Mouse (Mus musculus): ENCODE data around the gene Zfp689. TPM values are rescaled to one million over a fixed set of nuclear protein-coding genes. Genes with fewer than 3 reads are reported as not detected.
"Not testable (repeated sequence)": the region's sequence is repeated elsewhere in the genome, so short reads cannot be mapped to it uniquely, and the experiment has no call there.

The Zfp689 gene
- total and polyA plus RNA-seq, 2 experiments from 2014 or later, result 7.7 to 8.0 TPM

DNA sequence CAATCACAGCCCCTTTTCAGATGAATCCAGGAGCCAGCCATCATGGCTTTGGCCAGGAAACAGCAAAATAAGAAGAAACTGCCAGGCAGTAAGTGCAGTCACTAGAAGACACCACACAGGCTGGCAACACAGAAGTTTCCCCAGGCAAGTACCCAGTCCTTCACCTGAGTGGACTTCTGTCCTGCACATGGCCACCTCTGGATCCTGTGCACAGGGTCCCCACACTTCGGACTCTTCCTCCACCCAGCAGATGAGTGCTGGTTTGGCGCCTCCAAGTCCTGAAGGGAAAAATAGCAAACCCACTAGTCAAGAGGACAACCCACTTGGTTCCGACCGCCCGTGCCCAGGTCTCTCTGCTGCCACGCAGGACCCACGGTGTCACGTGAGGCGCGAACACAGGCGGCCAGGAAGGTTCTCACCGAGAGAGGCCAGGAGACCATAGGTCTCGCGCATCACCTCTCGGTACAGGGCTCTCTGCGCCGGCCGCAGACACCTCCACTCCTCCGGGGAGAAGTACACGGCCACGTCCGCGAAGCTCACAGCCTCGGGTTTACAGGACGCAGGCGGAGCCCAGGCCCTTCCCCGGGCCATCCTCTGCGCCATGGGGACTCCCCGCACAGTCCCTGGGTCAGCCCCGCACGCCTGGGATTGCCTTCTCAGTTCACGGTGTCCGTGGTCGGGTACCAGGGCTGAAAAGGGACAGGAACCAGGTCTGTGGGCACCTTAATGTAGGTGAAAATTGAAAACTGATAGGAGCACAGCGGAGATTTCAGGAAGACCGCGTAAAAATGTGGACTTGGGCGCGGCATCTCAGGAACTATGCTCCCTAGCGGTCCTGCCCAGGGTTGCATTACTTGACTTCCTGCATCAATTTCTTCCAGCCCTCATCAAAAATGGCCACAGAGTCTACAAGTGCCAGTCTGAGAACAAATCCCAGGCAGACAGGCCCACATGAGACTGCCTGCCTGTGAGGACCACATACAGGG is 42.7 kb downstream of the Zfp689 start, which contains the start of gene Zfp764:
Zfp764 (minus strand) TSS at position 821 of the 986 bp plus-strand sequence.
- Histone ChIP-seq H3K4me3 (ENCODE audit: low read depth, low read length) (peak within 1 kb of the TSS; percentile 50), H3K9ac (replicated peaks; ENCODE audit: low read length, poor library complexity, severe bottlenecking) (peak within 1 kb of the TSS; percentile 68), H3K27ac (ENCODE audit: low read depth, low read length) (peak within 1 kb of the TSS; percentile 48), H3K4me2 (ENCODE audit: low read depth, low read length, poor library complexity, severe bottlenecking) (peak within 1 kb of the TSS; percentile 78)
- not testable (repeated sequence) for H3K4me1 ChIP-seq (ENCODE audit: insufficient read depth, low read length); H3K9me3 ChIP-seq (ENCODE audit: low read length); H3K27me3 ChIP-seq (ENCODE audit: insufficient read depth, low read length); H3K36me3 ChIP-seq (ENCODE audit: insufficient read depth, low read length)
- peak; percentile 85 for TF ChIP-seq CTCF (IDR thresholded peaks at IDR 0.05)
- ATAC-seq (ENCODE audit: low FRiP score), result peak; percentile 87
- WGBS, result 5% methylated on average over 40 of the region's 40 CpGs
- DNase-seq (ENCODE audit: low spot score), result peak; percentile 92

DNA sequence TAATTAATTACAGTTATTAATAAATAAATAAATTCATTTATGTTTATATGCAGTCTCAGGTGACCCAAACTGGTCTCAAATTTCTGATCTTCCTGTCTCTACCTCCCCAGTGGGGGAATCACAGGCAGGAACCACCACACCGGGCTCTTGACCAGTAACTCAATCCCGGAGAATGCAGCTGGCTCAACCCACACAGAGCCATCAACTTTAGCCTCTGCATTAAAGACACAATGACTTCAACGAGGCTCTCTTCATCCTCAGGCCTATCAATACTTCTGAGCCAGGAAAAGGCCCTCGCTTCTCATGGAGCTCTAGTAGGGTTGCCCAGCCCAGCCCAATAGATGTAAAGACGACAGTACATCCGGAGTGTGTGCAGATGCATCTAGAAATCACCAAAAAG is 44.9 kb downstream of the Zfp689 start:
- not testable (repeated sequence) for H3K4me3 ChIP-seq (ENCODE audit: low read depth, low read length); ATAC-seq (ENCODE audit: low FRiP score); H3K36me3 ChIP-seq (ENCODE audit: insufficient read depth, low read length); H3K4me1 ChIP-seq (ENCODE audit: insufficient read depth, low read length); H3K4me2 ChIP-seq (ENCODE audit: low read depth, low read length, poor library complexity, severe bottlenecking); H3K27me3 ChIP-seq (ENCODE audit: insufficient read depth, low read length); H3K9me3 ChIP-seq (ENCODE audit: low read length); DNase-seq (ENCODE audit: low spot score); H3K27ac ChIP-seq (ENCODE audit: low read depth, low read length); H3K9ac ChIP-seq (replicated peaks; ENCODE audit: low read length, poor library complexity, severe bottlenecking)
- 99% methylated on average over 6 of the region's 6 CpGs for WGBS

DNA sequence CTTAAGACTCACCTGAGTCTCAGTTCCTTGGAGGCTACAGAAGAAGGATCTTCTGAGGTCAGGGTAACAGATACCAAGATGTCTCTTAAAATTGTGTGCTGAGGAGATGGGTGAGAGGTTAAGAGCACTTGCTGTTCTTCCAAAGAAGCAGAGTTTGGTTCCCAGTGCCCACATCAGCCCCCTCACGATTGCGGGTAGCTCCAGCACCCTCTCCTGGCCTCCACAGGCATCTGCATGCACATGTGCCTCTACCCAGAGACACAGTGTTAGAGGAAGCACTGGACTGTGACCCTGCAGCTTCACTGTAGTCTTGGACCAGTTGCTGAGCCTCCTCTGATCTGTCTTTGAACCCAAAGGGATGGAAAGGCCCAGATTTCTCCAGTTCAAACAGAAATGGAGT is 46.0 kb downstream of the Zfp689 start:
- no peak overlapping the region for H3K27ac ChIP-seq (ENCODE audit: low read depth, low read length)
- H3K27me3 ChIP-seq (ENCODE audit: insufficient read depth, low read length), result no peaks in the 10 kb centered on the region
- H3K4me2 ChIP-seq (ENCODE audit: low read depth, low read length, poor library complexity, severe bottlenecking), result no peak overlapping the region
- 64% methylated on average over 2 of the region's 2 CpGs for WGBS
- H3K4me1 ChIP-seq (ENCODE audit: insufficient read depth, low read length), result no peaks in the 10 kb centered on the region
- no peaks in the 10 kb centered on the region for H3K36me3 ChIP-seq (ENCODE audit: insufficient read depth, low read length)
- DNase-seq (ENCODE audit: low spot score) (no peak), ATAC-seq (ENCODE audit: low FRiP score) (no peak)
- TF ChIP-seq CTCF (IDR thresholded peaks at IDR 0.05), result no peak
- H3K4me3 ChIP-seq (ENCODE audit: low read depth, low read length), result no peak overlapping the region
- H3K9me3 ChIP-seq (ENCODE audit: low read length), result no peaks in the 10 kb centered on the region
- no peak overlapping the region for H3K9ac ChIP-seq (replicated peaks; ENCODE audit: low read length, poor library complexity, severe bottlenecking)

- H3K4me2 ChIP-seq (ENCODE audit: low read depth, low read length, poor library complexity, severe bottlenecking), result no peak overlapping the region
- TF ChIP-seq CTCF (IDR thresholded peaks at IDR 0.05), result no peak
- DNase-seq (ENCODE audit: low spot score) (no peak), ATAC-seq (ENCODE audit: low FRiP score) (no peak)
- H3K9ac ChIP-seq (replicated peaks; ENCODE audit: low read length, poor library complexity, severe bottlenecking), result no peak overlapping the region
- H3K4me1 ChIP-seq (ENCODE audit: insufficient read depth, low read length), result no peaks in the 10 kb centered on the region
- 64% methylated on average over 3 of the region's 3 CpGs for WGBS
- no peak overlapping the region for H3K4me3 ChIP-seq (ENCODE audit: low read depth, low read length)
- H3K36me3 ChIP-seq (ENCODE audit: insufficient read depth, low read length), result no peaks in the 10 kb centered on the region
- no peak overlapping the region for H3K27ac ChIP-seq (ENCODE audit: low read depth, low read length)
- peaks cover 4% of the 10 kb centered on the region; the same call in 1 of the 2 replicates for H3K27me3 ChIP-seq (ENCODE audit: insufficient read depth, low read length)
- no peaks in the 10 kb centered on the region for H3K9me3 ChIP-seq (ENCODE audit: low read length)
Observed at GRCm38 (mm10) chr7:127400355-127400754, 48.6 kb downstream of the Zfp689 start.

- ATAC-seq (ENCODE audit: low FRiP score) (peak; percentile 1; the same call in 1 of the 2 replicates), DNase-seq (ENCODE audit: low spot score) (no peak)
- peak overlapping the region; percentile 58 for H3K4me3 ChIP-seq (ENCODE audit: low read depth, low read length)
Observed at GRCm38 (mm10) chr7:127393944-127394333, 55.0 kb downstream of the Zfp689 start.

More at GRCm38 (mm10) chr7:127393944-127394333, 55.0 kb downstream of the Zfp689 start:
- no peak for TF ChIP-seq CTCF (IDR thresholded peaks at IDR 0.05)
- peaks cover 4% of the 10 kb centered on the region; the same call in 1 of the 2 replicates for H3K27me3 ChIP-seq (ENCODE audit: insufficient read depth, low read length)
- H3K9ac ChIP-seq (replicated peaks; ENCODE audit: low read length, poor library complexity, severe bottlenecking), result peak overlapping the region; percentile 89
- H3K27ac ChIP-seq (ENCODE audit: low read depth, low read length), result peak overlapping the region; percentile 85
- H3K4me2 ChIP-seq (ENCODE audit: low read depth, low read length, poor library complexity, severe bottlenecking), result peak overlapping the region; percentile 64
- H3K36me3 ChIP-seq (ENCODE audit: insufficient read depth, low read length), result no peaks in the 10 kb centered on the region; the same call in 1 of the 2 replicates
- WGBS, result 18% methylated on average over 7 of the region's 7 CpGs
- H3K4me1 ChIP-seq (ENCODE audit: insufficient read depth, low read length), result peaks cover 6% of the 10 kb centered on the region; the same call in 1 of the 2 replicates
- H3K9me3 ChIP-seq (ENCODE audit: low read length), result no peaks in the 10 kb centered on the region
